Mouse (Mus musculus): ENCODE data around the gene Cblb. TPM values are rescaled to one million over a fixed set of nuclear protein-coding genes. Genes with fewer than 3 reads are reported as not detected.

Gene Cblb
- 42.5 TPM for polyA plus RNA-seq (2015; fragmentation: Illumina TruSeq; extraction: RNeasy Lipid Tissue Mini Kit (QIAGEN cat#74804); ENCODE audit: insufficient read depth, low replicate concordance)

GRCm38 (mm10) chr16:52031091-52031689 lies at the start of gene Cblb:
Cblb (plus strand) TSS chr16:52031225.

All from spleen, adult 10 weeks (tissue).